Mouse (Mus musculus) urinary bladder, postnatal 0 days (tissue): ENCODE measurements around the gene Bckdk. TPM values are rescaled to one million over a fixed set of nuclear protein-coding genes. Genes with fewer than 3 reads are reported as not detected.

Experiments
- polyA plus RNA-seq: library from polyadenylated mRNA; unstranded; fragments of >200 nt; fragmentation: Nextera tagmentation; extraction: Ambion mirVana; gene quantifications from 2 replicates; pipeline ENCODE4 v1.2.1, GENCODE M21; 2015

Bckdk gene
- polyA plus RNA-seq, result 103 and 107 TPM in 2 replicates

GRCm38 (mm10) chr7:127903971-127904796 lies at the start of gene Bckdk:
Bckdk (plus strand) TSS chr7:127904082.

GRCm38 (mm10) chr7:127876041-127876466 lies 27.8 kb upstream of the Bckdk start, which contains the start of gene Zfp646:
Zfp646 (plus strand) TSS chr7:127876221.

GRCm38 (mm10) chr7:127876467-127877348 lies 27.2 kb upstream of the Bckdk start, which contains the start of gene Zfp668:
Zfp668 (minus strand) TSS chr7:127876828.

DNA sequence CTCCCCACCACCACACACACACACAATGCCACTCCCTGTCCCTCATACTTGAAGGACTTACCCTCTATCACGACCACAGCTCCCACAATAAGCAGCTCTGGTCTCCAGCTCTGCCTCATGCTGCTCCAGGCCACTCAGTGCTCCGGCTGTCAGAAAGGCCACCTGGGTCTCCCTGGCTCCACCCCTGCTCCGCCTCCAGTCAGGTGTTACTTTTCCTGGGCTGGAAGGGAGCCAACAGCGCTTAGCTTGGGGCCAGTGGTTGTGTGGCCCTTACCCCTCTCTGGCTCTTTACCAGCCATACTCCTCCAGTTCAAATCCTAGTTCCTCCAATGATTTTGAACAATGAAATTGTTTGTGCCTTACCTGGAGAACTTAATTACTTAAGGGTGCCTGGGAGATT lies 13.1 kb upstream of the Bckdk start, which contains the start of gene Prss53:
Prss53 (minus strand) TSS at position 173 of the 400 bp plus-strand sequence.

GRCm38 (mm10) chr7:127895442-127895841 lies 8.4 kb upstream of the Bckdk start, which contains the start of the genes Gm21974 and Vkorc1:
Gm21974 (minus strand) TSS chr7:127895454.
Vkorc1 (minus strand) TSS chr7:127895617.

GRCm38 (mm10) chr7:127912190-127912871 lies 8.4 kb downstream of the Bckdk start, which contains the start of gene Kat8:
Kat8 (plus strand) TSS chr7:127912516.

GRCm38 (mm10) chr7:127929923-127930322 lies 26.0 kb downstream of the Bckdk start, which contains the start of gene Prss8:
Prss8 (minus strand) TSS chr7:127930104.

DNA sequence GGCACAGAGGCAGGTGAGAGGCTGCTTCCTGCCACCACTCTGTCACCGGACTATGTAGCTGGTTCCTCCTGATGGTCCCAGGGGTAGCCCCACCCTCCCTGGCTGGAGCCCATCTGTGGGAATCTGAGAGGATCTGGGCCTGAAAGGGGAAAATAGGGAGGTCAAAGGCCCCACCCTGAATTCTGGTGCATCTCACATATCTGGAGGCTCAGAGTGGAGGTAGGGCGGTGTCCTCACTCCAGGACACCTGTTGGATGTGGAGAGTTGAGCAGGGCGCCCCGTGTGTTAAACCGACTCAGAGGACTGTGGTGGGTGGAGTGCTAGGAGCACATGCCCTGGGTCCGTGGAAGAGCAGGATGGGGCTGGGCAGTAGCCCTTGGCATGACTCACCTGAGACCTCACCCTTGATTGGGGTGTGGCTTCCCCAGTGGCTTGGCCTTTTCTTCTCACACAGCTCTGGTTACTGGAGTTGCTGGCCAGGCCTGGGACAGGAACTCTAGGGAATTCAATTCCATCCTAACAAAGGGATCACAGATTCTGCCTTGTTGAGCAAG lies 42.7 kb downstream of the Bckdk start, which contains the start of gene Prss36:
Prss36 (minus strand) TSS at position 256 of the 554 bp plus-strand sequence.

Other genes starting within 250 kb of the Bckdk start
- 31.0 and 37.4 TPM in 2 replicates for gene Bcl7c, start 195.1 kb upstream of the Bckdk start, polyA plus RNA-seq
- gene Ctf1, start 191.3 kb upstream of the Bckdk start, polyA plus RNA-seq, result 5.9 and 6.1 TPM in 2 replicates
- 0.12 TPM in 1 of 2 replicates, not detected in the other for gene Ctf2, start 171.9 kb upstream of the Bckdk start, polyA plus RNA-seq
- 1.1 and 1.4 TPM in 2 replicates for gene Fbxl19, start 159.5 kb upstream of the Bckdk start, polyA plus RNA-seq
- 22.1 and 26.0 TPM in 2 replicates for gene Orai3, start 134.3 kb upstream of the Bckdk start, polyA plus RNA-seq
- 9.4 and 11.0 TPM in 2 replicates for gene Setd1a, start 127.4 kb upstream of the Bckdk start, polyA plus RNA-seq
- not detected in 2 replicates for gene Gm49388, start 118.5 kb upstream of the Bckdk start, polyA plus RNA-seq
- gene Hsd3b7, start 103.5 kb upstream of the Bckdk start, polyA plus RNA-seq, result 26.7 and 37.8 TPM in 2 replicates
- gene Stx4a, start 79.8 kb upstream of the Bckdk start, polyA plus RNA-seq, result 47.2 and 47.9 TPM in 2 replicates
- gene Stx1b, start 79.5 kb upstream of the Bckdk start, polyA plus RNA-seq, result 0.67 and 1.3 TPM in 2 replicates
- gene Zfp646, start 27.9 kb upstream of the Bckdk start, polyA plus RNA-seq, result 3.5 and 3.8 TPM in 2 replicates
- gene Zfp668, start 27.3 kb upstream of the Bckdk start, polyA plus RNA-seq, result 6.5 and 6.9 TPM in 2 replicates
- gene Prss53, start 13.1 kb upstream of the Bckdk start, polyA plus RNA-seq, result 0.65 and 0.75 TPM in 2 replicates
- gene Gm21974, start 8.6 kb upstream of the Bckdk start, polyA plus RNA-seq, result not detected in 2 replicates
- 151 and 156 TPM in 2 replicates for gene Vkorc1, start 8.5 kb upstream of the Bckdk start, polyA plus RNA-seq
- 16.2 and 16.4 TPM in 2 replicates for gene Kat8, start 8.4 kb downstream of the Bckdk start, polyA plus RNA-seq
- gene Prss8, start 26.0 kb downstream of the Bckdk start, polyA plus RNA-seq, result 27.0 and 30.7 TPM in 2 replicates
- 7.0 and 8.1 TPM in 2 replicates for gene Prss36, start 42.6 kb downstream of the Bckdk start, polyA plus RNA-seq
- 172 TPM in 2 replicates for gene Fus, start 63.4 kb downstream of the Bckdk start, polyA plus RNA-seq
- gene Pycard, start 89.8 kb downstream of the Bckdk start, polyA plus RNA-seq, result 74.4 and 124 TPM in 2 replicates
- gene Trim72, start 99.9 kb downstream of the Bckdk start, polyA plus RNA-seq, result 0.10 and 0.20 TPM in 2 replicates
- gene Itgam, start 158.6 kb downstream of the Bckdk start, polyA plus RNA-seq, result 5.6 and 33.1 TPM in 2 replicates
- 0.80 TPM in 1 of 2 replicates, not detected in the other for gene Gm49368, start 158.6 kb downstream of the Bckdk start, polyA plus RNA-seq
- gene Itgax, start 225.5 kb downstream of the Bckdk start, polyA plus RNA-seq, result 0.07 and 0.29 TPM in 2 replicates